Mouse (Mus musculus) CD8-positive naive resting alpha-beta T cell, adult 2 months (primary cell): ENCODE results near the gene Iqcc.
A peak's percentile ranks its signal among the peaks of the same experiment; 100 is the strongest.

Source experiments
- DNase-seq, 2 experiments: peaks; one replicate each; pipeline ENCODE4 v3.0.0; 2022; ENCODE audit warnings: low read depth in 2 of 2, low spot score in 2 of 2

Gene Iqcc

GRCm38 (mm10) chr4:129622120-129622802, 3.4 kb upstream of the Iqcc start:
- no peak for DNase-seq

GRCm38 (mm10) chr4:129621283-129621841, 2.5 kb upstream of the Iqcc start:
- DNase-seq: no peak

GRCm38 (mm10) chr4:129620419-129621282, 1.8 kb upstream of the Iqcc start:
- DNase-seq: no peak

- DNase-seq: no peak
Observed at GRCm38 (mm10) chr4:129618031-129618430, 868 bp downstream of the Iqcc start.

- DNase-seq: no peak
Observed at GRCm38 (mm10) chr4:129617121-129617641, 1.7 kb downstream of the Iqcc start.

GRCm38 (mm10) chr4:129616631-129617030, 2.3 kb downstream of the Iqcc start:
- no peak for DNase-seq

GRCm38 (mm10) chr4:129615801-129616290, 3.1 kb downstream of the Iqcc start:
- DNase-seq: no peak

GRCm38 (mm10) chr4:129614093-129614492, 4.8 kb downstream of the Iqcc start, which contains the start of gene Dcdc2b:
Gene Dcdc2b (minus strand): TSS chr4:129614257.
- DNase-seq: no peak

- DNase-seq: no peak
Observed at GRCm38 (mm10) chr4:129610472-129610871, 8.4 kb downstream of the Iqcc start.

GRCm38 (mm10) chr4:129610026-129610425, 8.9 kb downstream of the Iqcc start:
- peak; percentile 13 to 20 for DNase-seq

GRCm38 (mm10) chr4:129609139-129609631, 9.7 kb downstream of the Iqcc start:
- no peak for DNase-seq

GRCm38 (mm10) chr4:129608426-129609025, 10.4 kb downstream of the Iqcc start:
- DNase-seq: peak; percentile 78 to 84

GRCm38 (mm10) chr4:129600233-129601158, 18.4 kb downstream of the Iqcc start, which contains the start of the genes Eif3i and Tmem234:
Gene Eif3i (minus strand): TSS chr4:129600648.
Gene Tmem234 (plus strand): TSS chr4:129600668.
- peak; percentile 78 to 82 for DNase-seq

- DNase-seq: no peak
Observed at GRCm38 (mm10) chr4:129588865-129589264, 30.0 kb downstream of the Iqcc start.

- no peak for DNase-seq
Observed at GRCm38 (mm10) chr4:129586943-129587342, 32.0 kb downstream of the Iqcc start.

GRCm38 (mm10) chr4:129585773-129586172, 33.1 kb downstream of the Iqcc start:
- no peak for DNase-seq

GRCm38 (mm10) chr4:129584884-129585608, 33.9 kb downstream of the Iqcc start:
- DNase-seq: peak; percentile 83 to 89

- no peak for DNase-seq
Observed at GRCm38 (mm10) chr4:129584370-129584769, 34.5 kb downstream of the Iqcc start.

- DNase-seq: no peak
Observed at GRCm38 (mm10) chr4:129582251-129582650, 36.6 kb downstream of the Iqcc start.
